Mouse (Mus musculus) hindbrain, embryonic 13.5 days (tissue): ENCODE measurements at regions not wholly inside any gene's neighbourhood (a gene's known extent, or its start where the extent isn't known, plus 50 kb on each side); places are given as distances from the start of the nearest gene placed in this dataset.

Experiments used
- ATAC-seq: fragments of 200-750 bp; cut with Nextera tagmentation; 2 replicates; pipeline ENCODE4 v1.8.0; 2017; ENCODE audit warnings: moderate TSS enrichment; ENCODE audit not compliant: low FRiP score
- H3K27ac ChIP-seq: fragments of 300-500 bp; sonication (generic); 2 replicates; pipeline ENCODE4 v1.5.1; 2015; ENCODE audit warnings: inconsistent platforms, mild to moderate bottlenecking, moderate library complexity
- H3K27me3 ChIP-seq: fragments of 300-500 bp; sonication (generic); 2 replicates; pipeline ENCODE4 v1.6.1; 2015; ENCODE audit warnings: mild to moderate bottlenecking, inconsistent platforms
- H3K36me3 ChIP-seq: fragments of 300-500 bp; sonication (generic); 2 replicates; pipeline ENCODE4 v1.6.1; 2015; ENCODE audit warnings: mild to moderate bottlenecking, inconsistent platforms
- H3K4me1 ChIP-seq: fragments of 300-500 bp; sonication (generic); replicated peaks from 2 replicates; pipeline ENCODE4 v1.6.1; 2015; ENCODE audit warnings: inconsistent platforms
- H3K4me2 ChIP-seq: fragments of 300-500 bp; sonication (generic); 2 replicates; pipeline ENCODE4 v1.6.1; 2015; ENCODE audit warnings: inconsistent platforms, mild to moderate bottlenecking, moderate library complexity
- H3K4me3 ChIP-seq: fragments of 300-500 bp; sonication (generic); 2 replicates; pipeline ENCODE4 v1.5.1; 2015; ENCODE audit warnings: mild to moderate bottlenecking, inconsistent platforms
- H3K9ac ChIP-seq: fragments of 300-500 bp; sonication (generic); 2 replicates; pipeline ENCODE4 v1.6.1; 2015; ENCODE audit warnings: mild to moderate bottlenecking, inconsistent platforms
- H3K9me3 ChIP-seq: fragments of 300-500 bp; sonication (generic); 2 replicates; pipeline ENCODE4 v1.6.1; 2016; ENCODE audit warnings: inconsistent platforms
- WGBS: fragments of 180-500 bp; shearing (Covaris S2); methylation state at CpG from one replicate; pipeline ENCODE4 v1.1.7; 2015; 5-methylcytosine and 5-hydroxymethylcytosine counted together

GRCm38 (mm10) chr2:148325362-148325761 lies 69.8 kb upstream of the Sstr4 start:
- Histone ChIP-seq H3K9me3 (no peaks in the 10 kb centered on the region), H3K4me1 (peaks cover 4% of the 10 kb centered on the region), H3K27me3 (no peaks in the 10 kb centered on the region), H3K27ac (no peak overlapping the region), H3K4me2 (no peak overlapping the region), H3K4me3 (no peak overlapping the region), H3K36me3 (no peaks in the 10 kb centered on the region), H3K9ac (no peak overlapping the region)
- WGBS, result 86% methylated on average over 3 of the region's 3 CpGs
- no peak for ATAC-seq

- H3K9ac ChIP-seq, result no peak overlapping the region
- peaks cover 4% of the 10 kb centered on the region for H3K4me1 ChIP-seq
- no peaks in the 10 kb centered on the region for H3K27me3 ChIP-seq
- 52% methylated on average over 4 of the region's 4 CpGs for WGBS
- H3K4me3 ChIP-seq, result no peak overlapping the region
- no peak for ATAC-seq
- no peak overlapping the region for H3K4me2 ChIP-seq
- no peaks in the 10 kb centered on the region for H3K9me3 ChIP-seq
- no peaks in the 10 kb centered on the region for H3K36me3 ChIP-seq
- H3K27ac ChIP-seq, result no peak overlapping the region
These were observed 69.2 kb upstream of the Sstr4 start for GRCm38 (mm10) chr2:148325854-148326387.

- peak; percentile 65; the same call in 1 of the 2 replicates for ATAC-seq
- Histone ChIP-seq H3K27ac (no peak overlapping the region), H3K27me3 (no peaks in the 10 kb centered on the region), H3K9ac (no peak overlapping the region), H3K36me3 (no peaks in the 10 kb centered on the region), H3K4me3 (no peak overlapping the region), H3K9me3 (no peaks in the 10 kb centered on the region), H3K4me2 (no peak overlapping the region), H3K4me1 (peaks cover 4% of the 10 kb centered on the region)
- 53% methylated on average over 2 of the region's 2 CpGs for WGBS
These were observed 68.7 kb upstream of the Sstr4 start for GRCm38 (mm10) chr2:148326414-148326813.

DNA sequence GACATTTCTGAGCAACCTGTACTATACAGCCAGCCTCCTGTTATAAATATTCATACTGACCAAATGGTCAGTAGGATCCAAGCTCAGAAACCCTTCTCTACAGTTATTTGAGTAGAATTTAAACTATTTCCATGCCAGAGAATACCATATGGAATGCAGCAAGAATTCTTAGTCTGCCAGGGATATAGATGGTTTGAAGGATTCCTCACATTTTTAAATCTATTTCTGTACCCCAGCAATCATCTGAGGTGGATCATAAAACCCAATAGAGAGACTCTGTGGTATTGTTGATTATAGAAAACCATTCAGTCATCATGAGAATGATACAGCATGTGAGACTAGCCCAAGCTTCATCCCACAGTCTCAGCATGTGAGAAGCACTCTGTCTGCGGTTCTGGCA lies 67.6 kb upstream of the Sstr4 start:
- peaks cover 4% of the 10 kb centered on the region for H3K4me1 ChIP-seq
- no peak for ATAC-seq
- H3K9me3 ChIP-seq, result no peaks in the 10 kb centered on the region
- no peaks in the 10 kb centered on the region for H3K36me3 ChIP-seq
- H3K9ac ChIP-seq, result no peak overlapping the region
- H3K27ac ChIP-seq, result no peak overlapping the region
- WGBS, result 84% methylated on average over 1 of the region's 1 CpGs
- no peak overlapping the region for H3K4me3 ChIP-seq
- no peak overlapping the region for H3K4me2 ChIP-seq
- H3K27me3 ChIP-seq, result no peaks in the 10 kb centered on the region

- no peak for ATAC-seq
- no peak overlapping the region for H3K4me2 ChIP-seq
- H3K4me3 ChIP-seq, result no peak overlapping the region
- no peak overlapping the region for H3K27ac ChIP-seq
- H3K4me1 ChIP-seq, result peaks cover 4% of the 10 kb centered on the region
- no peaks in the 10 kb centered on the region for H3K9me3 ChIP-seq
- WGBS, result 84% methylated on average over 2 of the region's 2 CpGs
- H3K36me3 ChIP-seq, result no peaks in the 10 kb centered on the region
- H3K9ac ChIP-seq, result no peak overlapping the region
- H3K27me3 ChIP-seq, result no peaks in the 10 kb centered on the region
These were observed 64.8 kb upstream of the Sstr4 start for GRCm38 (mm10) chr2:148330368-148330767.

DNA sequence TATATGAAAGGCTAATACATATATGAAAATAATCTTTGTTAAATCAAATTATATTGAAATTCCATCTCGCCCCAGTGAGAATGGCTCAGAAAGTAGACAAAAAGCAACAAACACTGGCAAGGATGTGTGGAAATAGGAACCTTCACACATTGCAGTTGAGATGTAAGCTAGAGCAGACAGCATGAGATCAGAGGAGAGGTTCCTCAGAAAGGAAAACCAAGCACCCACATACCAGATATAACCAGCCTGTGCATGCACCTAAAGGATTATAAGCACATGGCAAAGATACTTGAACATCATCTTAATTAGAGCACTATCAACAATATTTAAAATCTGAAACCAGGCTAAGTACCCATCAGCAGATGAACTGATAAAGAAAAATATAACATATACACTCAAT lies 60.6 kb upstream of the Sstr4 start:
- Histone ChIP-seq H3K27me3 (no peaks in the 10 kb centered on the region), H3K9me3 (no peaks in the 10 kb centered on the region), H3K4me2 (no peak overlapping the region), H3K27ac (no peak overlapping the region), H3K4me3 (no peak overlapping the region), H3K36me3 (no peaks in the 10 kb centered on the region), H3K4me1 (no peaks in the 10 kb centered on the region), H3K9ac (no peak overlapping the region)
- no peak for ATAC-seq
- WGBS, result 97% methylated on average over 1 of the region's 1 CpGs

DNA sequence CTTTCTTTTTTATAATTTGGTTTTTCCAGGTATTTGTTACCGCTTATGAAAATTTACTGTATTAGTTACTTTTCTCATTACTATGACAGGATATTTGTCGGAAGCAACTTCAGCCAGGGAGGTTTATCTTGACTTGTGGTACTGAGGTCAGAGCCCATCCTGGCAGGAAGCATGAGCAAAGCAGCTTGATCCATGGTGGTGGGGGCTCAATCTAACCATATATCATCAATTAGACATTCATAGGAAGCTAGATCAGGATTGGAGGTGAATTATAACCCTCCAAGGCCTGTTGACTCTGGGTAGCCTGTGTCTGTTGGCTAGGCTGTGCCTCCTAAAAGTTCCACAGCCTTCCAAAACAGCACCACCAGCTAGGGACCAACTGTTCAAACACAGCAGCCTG lies 58.5 kb upstream of the Sstr4 start:
- WGBS, result 91% methylated on average over 2 of the region's 2 CpGs
- no peak for ATAC-seq

GRCm38 (mm10) chr2:148338308-148338768 lies 56.8 kb upstream of the Sstr4 start:
- no peak overlapping the region for H3K27ac ChIP-seq
- H3K4me3 ChIP-seq, result no peak overlapping the region
- WGBS, result 45% methylated on average over 6 of the region's 6 CpGs
- no peaks in the 10 kb centered on the region for H3K9me3 ChIP-seq
- H3K4me1 ChIP-seq, result no peaks in the 10 kb centered on the region
- H3K27me3 ChIP-seq, result no peaks in the 10 kb centered on the region
- H3K36me3 ChIP-seq, result no peaks in the 10 kb centered on the region
- no peak for ATAC-seq
- H3K9ac ChIP-seq, result no peak overlapping the region
- H3K4me2 ChIP-seq, result no peak overlapping the region

More for the DNA sequence above, 58.5 kb upstream of the Sstr4 start:
- no peaks in the 10 kb centered on the region for H3K9me3 ChIP-seq
- no peaks in the 10 kb centered on the region for H3K36me3 ChIP-seq
- H3K4me3 ChIP-seq, result no peak overlapping the region
- H3K4me2 ChIP-seq, result no peak overlapping the region
- H3K27ac ChIP-seq, result no peak overlapping the region
- no peaks in the 10 kb centered on the region for H3K4me1 ChIP-seq
- no peak overlapping the region for H3K9ac ChIP-seq
- H3K27me3 ChIP-seq, result no peaks in the 10 kb centered on the region

GRCm38 (mm10) chr2:148338894-148339293 lies 56.2 kb upstream of the Sstr4 start:
- no peaks in the 10 kb centered on the region for H3K9me3 ChIP-seq
- no peaks in the 10 kb centered on the region for H3K4me1 ChIP-seq
- H3K27me3 ChIP-seq, result no peaks in the 10 kb centered on the region
- H3K27ac ChIP-seq, result no peak overlapping the region
- no peak overlapping the region for H3K4me2 ChIP-seq
- H3K4me3 ChIP-seq, result no peak overlapping the region
- H3K36me3 ChIP-seq, result no peaks in the 10 kb centered on the region
- no peak for ATAC-seq
- no peak overlapping the region for H3K9ac ChIP-seq

DNA sequence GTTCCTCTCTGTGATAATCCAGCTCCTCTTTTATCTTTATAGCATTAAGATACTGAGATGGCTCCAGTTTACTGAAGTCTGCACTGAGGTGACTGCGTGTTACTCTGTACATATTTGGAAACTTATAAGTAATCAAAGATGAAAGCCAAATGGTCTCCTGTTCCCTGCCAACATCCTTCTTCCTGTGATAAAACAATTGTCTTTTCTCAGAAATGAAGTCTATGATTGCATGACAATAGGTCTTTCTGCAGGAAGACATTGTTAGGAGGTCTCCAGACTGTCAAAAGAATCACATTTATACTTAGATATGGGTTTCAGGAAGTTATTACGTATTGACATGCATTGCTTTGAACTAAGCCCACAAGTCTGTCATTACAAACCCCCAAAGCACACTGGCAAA lies 51.0 kb upstream of the Sstr4 start:
- Histone ChIP-seq H3K27me3 (no peaks in the 10 kb centered on the region), H3K4me3 (no peak overlapping the region), H3K4me2 (no peak overlapping the region), H3K36me3 (no peaks in the 10 kb centered on the region), H3K27ac (no peak overlapping the region), H3K4me1 (no peaks in the 10 kb centered on the region), H3K9ac (no peak overlapping the region), H3K9me3 (no peaks in the 10 kb centered on the region)
- 81% methylated on average over 2 of the region's 2 CpGs for WGBS
- no peak for ATAC-seq
